Mouse (Mus musculus) stomach, embryonic 16.5 days (tissue): ENCODE results near the gene Plpp3. TPM values are rescaled to one million over a fixed set of nuclear protein-coding genes. Genes with fewer than 3 reads are reported as not detected.

Source experiments
- ATAC-seq: fragments of 200-750 bp; cut with Nextera tagmentation; 2 replicates; pipeline ENCODE4 v1.8.0; 2017; ENCODE audit warnings: moderate number of reproducible peaks, moderate TSS enrichment; ENCODE audit not compliant: insufficient read depth, low FRiP score
- H3K27ac ChIP-seq: fragments of 300-500 bp; sonication (generic); 2 replicates; pipeline ENCODE4 v1.5.1; 2014; ENCODE audit warnings: low read length
- H3K27me3 ChIP-seq: fragments of 300-500 bp; sonication (generic); 2 replicates; pipeline ENCODE4 v1.6.1; 2014; ENCODE audit warnings: low read length, control low read depth, mixed read lengths; ENCODE audit not compliant: control insufficient read depth, insufficient read depth
- H3K36me3 ChIP-seq: fragments of 300-500 bp; sonication (generic); 2 replicates; pipeline ENCODE4 v1.6.1; 2014; ENCODE audit warnings: low read length; ENCODE audit not compliant: control insufficient read depth, insufficient read depth
- H3K4me1 ChIP-seq: fragments of 300-500 bp; sonication (generic); 2 replicates; pipeline ENCODE4 v1.6.1; 2014; ENCODE audit warnings: low read length, control low read depth, mixed read lengths; ENCODE audit not compliant: control insufficient read depth, insufficient read depth
- H3K4me2 ChIP-seq: fragments of 300-500 bp; sonication (generic); 2 replicates; pipeline ENCODE4 v1.6.1; 2014; ENCODE audit warnings: low read depth, low read length, mixed read lengths
- H3K4me3 ChIP-seq: fragments of 300-500 bp; sonication (generic); replicated peaks from 2 replicates; pipeline ENCODE4 v1.5.1; 2014; ENCODE audit warnings: mild to moderate bottlenecking, low read length
- H3K9ac ChIP-seq: fragments of 300-500 bp; sonication (generic); 2 replicates; pipeline ENCODE4 v1.6.1; 2014; ENCODE audit warnings: low read length
- H3K9me3 ChIP-seq: fragments of 300-500 bp; sonication (generic); replicated peaks from 2 replicates; pipeline ENCODE4 v1.6.1; 2016; ENCODE audit warnings: low read length, control low read depth; ENCODE audit not compliant: control insufficient read depth
- WGBS: fragments of 180-500 bp; shearing (Covaris S2); extraction: QIAGEN DNeasy Blood & Tissue Kit; methylation state at CpG from one replicate; pipeline ENCODE4 v1.1.7; 2014; 5-methylcytosine and 5-hydroxymethylcytosine counted together
- polyA plus RNA-seq: library from polyadenylated mRNA; unstranded; fragments of >200 nt; fragmentation: Nextera tagmentation; extraction: Ambion mirVana; gene quantifications from 2 replicates; pipeline ENCODE4 v1.2.1, GENCODE M21; 2015

The Plpp3 gene
- polyA plus RNA-seq, 1 experiment from 2014 or later, result 65.3 TPM

- H3K4me1 ChIP-seq, result peaks cover 19% of the 10 kb centered on the region
- no peak overlapping the region for H3K9ac ChIP-seq
- no peaks in the 10 kb centered on the region for H3K9me3 ChIP-seq
- WGBS, result 94% methylated on average over 6 of the region's 6 CpGs
- ATAC-seq, result no peak
- no peaks in the 10 kb centered on the region for H3K36me3 ChIP-seq
- no peak overlapping the region for H3K4me3 ChIP-seq
- no peak overlapping the region for H3K27ac ChIP-seq
- no peaks in the 10 kb centered on the region for H3K27me3 ChIP-seq
- H3K4me2 ChIP-seq, result no peak overlapping the region
Measured at GRCm38 (mm10) chr4:105164952-105165351, 7.8 kb downstream of the Plpp3 start.

- Histone ChIP-seq H3K9ac (no peak overlapping the region), H3K4me1 (peaks cover 12% of the 10 kb centered on the region), H3K27ac (no peak overlapping the region), H3K9me3 (no peaks in the 10 kb centered on the region), H3K4me3 (no peak overlapping the region), H3K36me3 (no peaks in the 10 kb centered on the region; the same call in 1 of the 2 replicates), H3K4me2 (no peak overlapping the region), H3K27me3 (no peaks in the 10 kb centered on the region)
- 55% methylated on average over 7 of the region's 7 CpGs for WGBS
- ATAC-seq, result no peak
Measured at GRCm38 (mm10) chr4:105169093-105169571, 12.0 kb downstream of the Plpp3 start.

GRCm38 (mm10) chr4:105169826-105170810, 13.0 kb downstream of the Plpp3 start:
- H3K9me3 ChIP-seq, result no peaks in the 10 kb centered on the region
- no peak overlapping the region for H3K9ac ChIP-seq
- H3K27ac ChIP-seq, result no peak overlapping the region
- no peaks in the 10 kb centered on the region for H3K27me3 ChIP-seq
- WGBS, result 74% methylated on average over 16 of the region's 16 CpGs
- ATAC-seq, result no peak
- H3K4me1 ChIP-seq, result peaks cover 11% of the 10 kb centered on the region
- no peak overlapping the region for H3K4me2 ChIP-seq
- H3K36me3 ChIP-seq, result no peaks in the 10 kb centered on the region; the same call in 1 of the 2 replicates
- no peak overlapping the region for H3K4me3 ChIP-seq

- WGBS, result 75% methylated on average over 9 of the region's 9 CpGs
- Histone ChIP-seq H3K27me3 (no peaks in the 10 kb centered on the region), H3K4me3 (no peak overlapping the region), H3K27ac (no peak overlapping the region), H3K9me3 (no peaks in the 10 kb centered on the region), H3K4me2 (no peak overlapping the region), H3K4me1 (peaks cover 11% of the 10 kb centered on the region), H3K36me3 (no peaks in the 10 kb centered on the region; the same call in 1 of the 2 replicates), H3K9ac (no peak overlapping the region)
- ATAC-seq, result no peak
Measured at GRCm38 (mm10) chr4:105170811-105171401, 13.8 kb downstream of the Plpp3 start.

GRCm38 (mm10) chr4:105171432-105171831, 14.3 kb downstream of the Plpp3 start:
- 81% methylated on average over 3 of the region's 3 CpGs for WGBS
- Histone ChIP-seq H3K4me2 (no peak overlapping the region), H3K27me3 (no peaks in the 10 kb centered on the region), H3K36me3 (no peaks in the 10 kb centered on the region; the same call in 1 of the 2 replicates), H3K4me3 (no peak overlapping the region), H3K27ac (no peak overlapping the region), H3K4me1 (peaks cover 11% of the 10 kb centered on the region), H3K9ac (no peak overlapping the region), H3K9me3 (no peaks in the 10 kb centered on the region)
- ATAC-seq, result no peak

GRCm38 (mm10) chr4:105174778-105175177, 17.6 kb downstream of the Plpp3 start:
- 81% methylated on average over 4 of the region's 4 CpGs for WGBS
- no peak overlapping the region for H3K4me2 ChIP-seq
- no peak for ATAC-seq

GRCm38 (mm10) chr4:105175255-105176035, 18.3 kb downstream of the Plpp3 start:
- Histone ChIP-seq H3K36me3 (no peaks in the 10 kb centered on the region; the same call in 1 of the 2 replicates), H3K9me3 (no peaks in the 10 kb centered on the region), H3K4me1 (no peaks in the 10 kb centered on the region), H3K4me3 (no peak overlapping the region), H3K4me2 (no peak overlapping the region), H3K27me3 (no peaks in the 10 kb centered on the region), H3K9ac (no peak overlapping the region), H3K27ac (no peak overlapping the region; the same call in 1 of the 2 replicates)
- no peak for ATAC-seq
- 70% methylated on average over 16 of the region's 16 CpGs for WGBS

More at GRCm38 (mm10) chr4:105174778-105175177, 17.6 kb downstream of the Plpp3 start:
- H3K9me3 ChIP-seq, result no peaks in the 10 kb centered on the region
- H3K27ac ChIP-seq, result no peak overlapping the region
- no peak overlapping the region for H3K4me3 ChIP-seq
- H3K9ac ChIP-seq, result no peak overlapping the region
- H3K36me3 ChIP-seq, result no peaks in the 10 kb centered on the region; the same call in 1 of the 2 replicates
- no peaks in the 10 kb centered on the region for H3K4me1 ChIP-seq
- H3K27me3 ChIP-seq, result no peaks in the 10 kb centered on the region

GRCm38 (mm10) chr4:105181014-105181658, 24.0 kb downstream of the Plpp3 start:
- Histone ChIP-seq H3K36me3 (no peaks in the 10 kb centered on the region), H3K4me2 (no peak overlapping the region), H3K27me3 (no peaks in the 10 kb centered on the region), H3K4me1 (peaks cover 13% of the 10 kb centered on the region), H3K27ac (no peak overlapping the region), H3K9me3 (no peaks in the 10 kb centered on the region), H3K4me3 (no peak overlapping the region), H3K9ac (no peak overlapping the region)
- no peak for ATAC-seq
- 55% methylated on average over 16 of the region's 16 CpGs for WGBS
